Mouse (Mus musculus) embryo, embryonic 10.5 days (tissue): ENCODE measurements at regions not wholly inside any gene's neighbourhood (a gene's known extent, or its start where the extent isn't known, plus 50 kb on each side); places are given as distances from the start of the nearest gene placed in this dataset.
"Not testable (repeated sequence)": the region's sequence is repeated elsewhere in the genome, so short reads cannot be mapped to it uniquely, and the experiment has no call there.

Source experiments
- DNase-seq: peaks from one replicate; pipeline ENCODE4 v3.0.0-alpha.2; 2015; ENCODE audit warnings: low spot score

DNA sequence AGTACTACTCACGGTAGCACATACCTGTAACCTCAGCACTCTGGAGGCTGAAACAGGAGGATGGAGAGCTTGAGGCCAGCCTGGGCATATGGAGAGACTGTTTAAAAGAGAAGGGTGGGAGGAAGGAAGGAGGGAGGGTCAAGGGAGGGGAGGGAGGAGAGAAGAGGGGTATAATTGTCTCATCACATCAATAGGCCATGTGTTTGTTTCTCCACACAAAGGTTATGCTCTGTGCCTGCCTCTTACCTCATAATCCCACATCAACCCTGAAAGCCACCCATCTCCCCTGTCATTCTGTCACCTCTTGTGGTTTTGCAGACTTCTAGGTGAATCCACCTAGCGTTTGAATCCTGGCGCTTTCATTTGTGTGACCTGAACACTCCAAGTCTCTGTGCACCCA is 210.3 kb downstream of the Trim29 start:
- no peak for DNase-seq

DNA sequence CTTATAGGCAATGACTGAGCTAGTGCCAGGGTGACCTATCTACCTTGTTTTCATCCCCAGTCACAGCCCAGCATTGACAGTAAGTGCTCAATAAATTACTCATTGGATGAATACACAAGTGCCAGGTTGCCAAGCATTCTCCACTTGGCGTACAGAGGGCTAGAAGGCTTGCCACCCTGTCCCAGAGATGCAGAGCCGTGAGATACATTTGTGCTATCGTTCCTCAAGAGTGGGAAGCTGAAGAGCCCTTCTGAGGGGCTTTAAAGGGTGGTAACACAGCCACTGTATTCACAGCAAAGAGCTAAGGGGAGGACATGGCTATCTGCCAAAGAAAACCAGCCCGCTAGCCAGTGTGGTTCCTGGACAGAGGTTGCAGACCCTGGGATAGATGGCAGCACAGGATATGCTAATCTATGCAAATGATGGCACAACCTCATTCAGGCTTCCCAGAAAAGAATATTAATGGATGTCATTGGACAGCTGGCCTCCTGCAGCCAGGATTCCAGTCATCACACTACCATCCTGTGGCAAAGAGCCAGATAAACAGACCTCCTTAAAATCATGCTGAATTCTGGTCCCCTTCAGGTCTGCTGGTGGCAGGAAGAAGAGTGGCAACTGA is 214.4 kb downstream of the Trim29 start:
- no peak for DNase-seq

DNA sequence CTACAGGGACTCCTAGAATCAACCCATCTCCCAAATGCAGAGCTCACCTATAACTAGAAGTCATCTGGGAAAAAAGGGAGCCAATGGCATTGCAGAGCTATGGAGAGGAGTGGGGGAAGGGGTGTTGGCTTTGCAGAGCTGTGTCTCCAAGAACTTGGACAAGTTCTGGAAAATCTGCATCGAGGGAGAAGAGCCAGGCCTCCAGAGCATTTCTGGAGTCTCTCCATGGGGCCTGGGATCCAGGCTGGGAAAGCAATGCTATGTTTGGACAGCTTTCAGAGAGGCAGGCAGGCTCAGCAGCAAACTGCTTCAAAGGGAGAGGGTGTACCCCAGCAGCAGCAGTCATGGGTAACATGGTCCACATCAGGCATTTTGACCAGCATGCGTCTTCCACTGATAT is 211.6 kb upstream of the Nectin1 start:
- DNase-seq: no peak

DNA sequence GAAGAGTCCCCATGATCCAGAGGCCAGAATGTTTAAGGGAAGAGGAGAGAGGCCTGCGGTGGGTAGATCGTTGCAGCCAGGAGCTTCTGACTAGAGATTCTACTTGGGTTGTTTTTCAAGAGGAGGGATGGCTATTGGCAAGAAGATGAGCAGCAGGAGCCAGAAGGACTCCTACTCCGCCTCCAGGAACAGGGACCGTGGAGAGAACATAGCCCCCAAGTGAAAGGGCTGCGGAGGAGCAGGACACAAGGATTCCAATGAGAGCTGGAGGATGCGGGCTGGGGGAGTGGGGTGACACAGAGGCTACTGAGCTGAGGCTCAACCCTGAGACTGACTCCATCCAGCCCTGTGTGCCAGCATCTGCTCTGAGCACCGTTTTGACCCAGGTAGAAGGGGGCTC is 207.8 kb upstream of the Nectin1 start:
- DNase-seq: no peak

DNA sequence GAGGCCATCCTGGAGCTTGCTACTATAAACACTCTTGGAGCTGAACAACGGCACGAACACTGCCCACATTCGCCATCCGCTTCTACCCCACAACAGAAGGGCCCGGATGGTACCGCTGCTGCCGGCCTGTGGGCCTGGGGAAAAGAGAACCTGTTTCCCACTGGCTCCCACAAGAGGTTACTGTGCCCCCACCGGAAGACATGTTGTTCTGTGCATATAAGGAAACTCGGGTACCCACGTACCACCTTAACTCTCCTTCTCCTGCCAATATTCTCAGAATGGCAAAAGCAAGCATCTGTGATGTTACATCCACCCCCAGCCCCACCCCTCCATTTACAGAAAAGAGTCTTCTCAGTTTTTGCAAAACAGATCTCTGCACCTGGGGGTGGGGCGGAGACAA is 206.7 kb upstream of the Nectin1 start:
- no peak for DNase-seq

DNA sequence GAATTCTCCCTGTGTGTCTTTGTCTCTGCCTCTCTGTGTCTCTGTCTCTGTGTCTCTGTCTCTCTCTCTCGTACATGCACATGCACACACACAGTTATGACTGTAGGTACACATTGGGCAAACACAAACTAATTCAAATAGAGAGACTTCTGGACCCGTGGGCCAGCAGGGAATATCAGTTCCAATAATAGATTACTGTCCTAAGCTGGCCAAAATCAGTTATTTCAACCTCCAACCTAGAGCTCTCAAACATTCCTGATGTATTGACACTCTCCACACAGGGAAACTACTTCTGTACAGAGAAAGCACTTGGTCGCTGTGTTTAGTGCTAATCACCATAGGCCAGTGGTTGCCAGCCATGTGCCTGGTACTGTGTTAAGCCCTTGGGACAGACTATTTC is 203.7 kb upstream of the Nectin1 start:
- DNase-seq: no peak

DNA sequence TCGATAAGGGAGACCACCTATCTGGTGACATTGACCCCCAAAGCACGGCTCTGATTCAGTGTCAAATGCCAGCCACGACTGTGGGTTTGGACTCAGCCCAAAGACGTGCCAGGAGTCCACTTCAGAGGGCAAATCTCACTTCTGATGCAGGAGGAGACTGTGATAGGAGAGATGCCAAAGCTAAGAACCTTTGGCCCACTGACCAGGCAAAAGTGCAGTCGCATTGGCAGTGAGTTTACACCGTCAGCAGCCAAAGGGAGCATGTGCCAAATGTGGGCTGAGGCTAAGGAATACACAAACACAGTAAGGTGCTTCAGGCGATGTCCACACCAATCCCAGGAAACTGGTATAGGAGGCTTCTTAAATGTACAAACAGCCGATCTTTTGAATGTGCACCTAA is 202.6 kb upstream of the Nectin1 start:
- no peak for DNase-seq

DNA sequence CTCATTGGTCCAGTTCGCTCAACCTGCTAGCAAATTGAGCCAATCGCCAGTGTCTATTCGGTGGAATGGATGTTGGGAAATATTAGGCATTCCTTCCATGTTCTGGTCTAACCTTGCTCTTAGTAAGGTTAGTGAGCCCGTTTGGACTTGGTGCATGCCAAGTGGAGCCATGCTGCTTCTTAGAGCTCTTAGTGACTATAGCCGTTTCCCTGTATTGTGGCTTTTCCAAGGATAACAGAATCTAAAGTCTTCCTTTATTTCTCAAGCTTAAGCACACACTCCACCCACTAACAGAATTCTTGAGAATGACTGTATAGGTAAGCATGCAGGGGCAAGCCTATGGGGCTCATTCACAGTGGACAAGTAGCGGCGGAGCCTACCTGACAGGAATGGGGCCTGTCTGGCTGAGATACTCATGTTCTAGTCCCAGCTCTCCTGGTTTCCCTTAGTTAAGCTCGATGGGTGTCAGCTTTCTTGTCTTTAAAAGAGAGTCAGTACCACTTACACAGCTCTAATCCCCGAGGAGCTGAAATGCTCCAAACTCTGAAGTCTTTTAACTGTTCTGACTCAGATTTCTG is 201.6 kb upstream of the Nectin1 start:
- no peak for DNase-seq

DNA sequence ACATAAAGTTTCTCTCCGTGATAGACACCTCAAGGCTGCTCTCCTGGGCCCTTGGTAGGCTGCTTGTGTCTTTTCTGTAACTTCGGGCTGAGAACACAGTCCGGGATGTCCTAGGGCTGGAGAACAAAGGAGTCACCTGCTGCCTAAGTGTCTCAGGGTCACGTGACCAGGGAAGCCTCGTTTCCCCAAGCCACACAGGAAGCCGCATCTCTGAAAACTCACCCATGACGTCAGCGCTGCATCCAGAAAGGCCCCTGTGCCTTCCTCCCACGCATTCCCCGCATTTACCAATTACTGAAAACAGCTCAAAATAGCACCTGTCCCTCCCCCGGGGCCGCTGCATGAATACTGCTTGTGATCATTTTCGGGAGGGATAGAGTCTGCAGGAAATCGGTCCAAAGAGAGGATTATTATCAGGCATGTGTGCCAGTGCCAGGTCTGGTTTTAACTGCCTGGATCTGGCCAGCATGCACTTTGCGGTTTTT is 198.7 kb upstream of the Nectin1 start:
- DNase-seq: peak; percentile 46

DNA sequence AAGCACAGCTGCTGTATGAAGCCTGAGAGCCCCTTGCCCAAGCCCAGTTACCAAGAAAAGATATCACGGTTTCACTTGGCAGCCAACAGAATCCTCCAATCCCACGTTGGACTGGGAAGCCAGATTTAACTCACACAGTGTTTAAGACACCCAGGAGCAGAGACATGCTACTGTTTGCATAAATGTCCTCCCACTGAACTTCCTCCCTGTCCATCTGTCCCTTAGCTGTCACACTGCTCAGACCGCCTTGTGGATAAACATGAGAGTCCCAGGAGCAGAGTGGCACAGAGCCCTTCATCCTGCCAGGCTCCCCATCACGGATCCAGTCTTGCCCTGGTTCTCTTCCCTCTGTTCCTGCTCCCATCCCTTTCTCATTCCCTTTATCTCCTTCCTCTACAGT is 194.9 kb upstream of the Nectin1 start:
- DNase-seq: no peak

DNA sequence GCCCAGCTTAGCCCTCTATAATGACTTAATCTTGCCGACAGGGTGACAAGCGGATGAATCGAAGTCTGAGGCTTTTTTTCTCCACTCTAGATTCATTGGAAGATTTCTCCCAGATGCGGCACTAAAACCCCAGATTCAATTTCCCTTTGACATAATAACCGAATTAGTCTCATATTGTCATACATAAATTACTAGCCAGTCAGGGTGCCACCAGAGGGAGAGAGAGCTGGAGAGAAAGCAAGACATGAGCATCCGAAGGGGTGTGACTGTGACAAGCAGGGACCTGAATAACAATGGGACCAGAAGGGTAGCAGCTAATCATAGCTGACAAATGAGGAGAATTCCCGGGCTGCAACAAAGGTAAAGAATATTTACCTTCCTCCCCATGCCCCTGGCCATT is 194.5 kb upstream of the Nectin1 start:
- no peak for DNase-seq

DNA sequence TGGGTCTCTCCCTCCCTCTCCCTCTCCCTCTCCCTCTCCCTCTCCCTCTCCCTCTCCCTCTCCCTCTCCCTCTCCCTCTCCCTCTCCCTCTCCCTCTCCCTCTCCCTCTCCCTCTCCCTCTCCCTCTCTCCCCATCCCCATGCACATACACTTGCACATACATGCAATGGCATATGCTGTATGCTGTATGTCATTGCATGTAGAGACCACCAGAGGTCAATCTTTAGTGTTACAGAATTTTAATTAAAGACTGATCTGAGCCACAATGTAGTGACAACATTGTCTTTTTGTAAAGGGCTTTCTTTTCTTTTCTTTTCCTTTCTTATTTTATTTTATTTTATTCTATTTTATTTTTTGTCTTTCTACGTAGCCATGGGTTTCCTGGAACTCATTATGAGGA is 191.0 kb upstream of the Nectin1 start:
- DNase-seq: not testable (repeated sequence)

DNA sequence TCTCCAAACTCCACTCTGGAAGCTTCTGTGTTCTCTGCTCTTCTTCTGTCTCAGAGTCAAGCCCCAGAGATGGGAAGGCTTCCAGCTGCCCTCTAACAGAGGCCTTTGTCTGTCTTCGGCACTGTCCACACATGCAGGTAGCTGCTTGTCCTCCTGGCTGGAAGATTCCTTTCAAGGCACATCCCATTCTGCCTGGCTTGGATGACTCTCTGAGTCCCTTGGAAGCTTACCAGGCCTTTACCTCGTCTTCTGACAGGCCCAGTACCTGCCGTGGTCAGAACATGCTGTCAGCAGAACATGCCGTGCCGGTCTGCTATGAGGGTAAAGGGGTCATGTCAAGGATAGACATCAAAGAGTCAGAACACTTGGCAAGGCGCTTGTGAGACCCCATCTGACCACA is 181.8 kb upstream of the Nectin1 start:
- DNase-seq: no peak

DNA sequence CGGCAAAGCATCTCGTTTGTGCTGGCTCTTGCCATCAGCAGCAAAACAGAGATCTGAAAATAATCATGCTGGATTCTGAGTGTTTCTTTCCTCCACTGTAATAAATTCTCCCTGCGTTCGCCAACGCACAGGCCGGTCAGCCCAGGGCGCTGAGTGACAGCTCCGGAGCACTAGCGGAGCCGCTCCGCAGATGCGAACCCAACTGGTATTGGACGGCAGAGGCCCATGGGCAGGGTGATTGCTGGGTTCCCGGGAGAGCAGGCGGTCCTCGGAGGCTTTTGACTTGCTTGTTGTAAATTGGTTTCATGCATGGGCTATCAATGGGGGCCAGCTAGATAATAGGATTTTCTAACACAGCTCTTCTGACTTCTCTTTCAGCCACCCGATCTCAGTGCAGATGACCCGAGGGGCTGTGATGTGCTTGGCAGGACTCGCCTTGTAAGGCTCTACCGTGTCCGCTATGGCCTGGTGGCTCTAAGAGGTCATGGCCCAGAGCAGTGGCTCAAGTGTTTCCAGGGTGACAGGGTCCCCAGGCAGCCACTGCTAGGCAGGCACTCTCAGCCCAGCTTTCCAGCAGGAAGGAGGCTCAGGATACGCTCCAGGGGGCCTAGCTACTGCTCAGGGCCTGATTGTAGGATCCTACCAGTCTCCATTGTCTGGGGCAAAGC is 179.4 kb upstream of the Nectin1 start:
- peak; percentile 26 for DNase-seq

DNA sequence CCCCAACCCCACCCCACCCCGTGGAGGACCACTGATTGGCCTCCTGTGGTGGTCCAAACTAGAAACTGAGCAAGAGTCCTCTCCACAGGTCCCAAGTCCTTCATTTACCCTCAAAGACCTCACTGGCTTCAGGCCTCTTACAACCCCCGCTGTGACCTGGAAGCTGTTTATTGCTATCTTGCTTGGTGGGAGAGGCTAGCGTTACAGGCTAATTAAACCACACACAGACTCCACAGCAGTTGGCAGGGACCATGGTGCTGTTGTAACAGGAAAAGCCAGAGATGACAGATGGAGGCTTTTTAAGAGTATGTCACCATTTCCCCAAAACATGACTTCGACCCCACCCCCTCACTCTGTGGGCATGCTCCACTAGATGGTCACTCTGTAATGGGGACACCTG is 174.9 kb upstream of the Nectin1 start:
- no peak for DNase-seq

DNA sequence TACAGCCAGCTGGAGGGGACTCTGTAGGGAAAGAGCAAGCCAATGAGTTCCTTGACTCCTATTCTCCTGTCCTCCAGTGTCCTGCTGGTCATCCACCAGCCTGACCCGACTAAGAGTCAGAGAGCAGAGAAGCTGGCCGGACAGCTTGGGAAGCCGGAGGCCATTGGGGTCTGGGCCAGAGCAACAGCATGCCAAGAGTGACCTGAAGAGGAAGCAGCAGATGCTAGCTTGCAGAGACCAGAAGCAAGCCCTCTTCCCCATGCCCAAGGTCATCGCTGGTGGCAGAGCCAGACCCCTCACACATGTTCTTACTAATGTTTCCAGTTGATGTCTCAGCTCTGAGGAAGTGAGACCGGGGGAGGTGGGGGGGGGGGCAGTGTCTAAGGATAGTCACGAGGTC is 172.7 kb upstream of the Nectin1 start:
- DNase-seq: no peak

DNA sequence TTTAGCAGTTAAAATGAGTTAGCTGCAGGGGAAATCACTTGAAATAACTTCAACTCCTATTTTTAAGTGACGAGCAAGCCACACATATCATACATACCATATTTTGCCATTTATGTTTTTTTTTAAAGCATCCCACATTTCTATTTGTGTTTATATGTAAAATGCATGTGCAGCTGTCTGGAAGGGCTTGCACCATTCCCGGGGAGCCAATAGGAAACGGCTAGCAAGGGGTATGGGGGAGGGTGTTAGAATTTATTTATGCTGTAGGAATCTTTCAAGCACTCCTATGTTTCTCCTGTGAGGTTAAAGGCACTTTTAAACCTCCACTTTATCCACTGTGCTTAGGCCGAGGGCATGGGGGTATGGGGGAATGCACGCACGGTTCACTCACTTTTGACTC is 168.1 kb upstream of the Nectin1 start:
- no peak for DNase-seq

DNA sequence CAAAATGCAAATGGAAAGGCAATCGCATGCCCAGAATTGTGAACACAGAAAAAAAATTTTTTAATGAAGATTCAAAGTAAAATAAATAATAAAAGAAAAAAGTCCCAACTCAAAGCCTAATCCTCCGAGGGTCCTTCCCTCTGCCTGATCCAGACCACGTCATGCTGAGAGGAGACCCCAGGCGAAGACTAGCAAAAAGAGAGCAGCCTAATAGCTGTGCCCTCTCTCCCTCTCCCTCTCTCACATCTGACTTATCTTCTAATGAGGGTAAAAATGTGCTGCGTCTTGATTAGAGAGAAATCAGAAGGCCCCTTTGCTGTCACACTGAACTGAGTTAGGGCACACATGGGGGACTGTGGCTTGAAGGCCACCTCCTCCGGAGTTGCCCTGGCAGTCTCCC is 163.1 kb upstream of the Nectin1 start:
- no peak for DNase-seq

DNA sequence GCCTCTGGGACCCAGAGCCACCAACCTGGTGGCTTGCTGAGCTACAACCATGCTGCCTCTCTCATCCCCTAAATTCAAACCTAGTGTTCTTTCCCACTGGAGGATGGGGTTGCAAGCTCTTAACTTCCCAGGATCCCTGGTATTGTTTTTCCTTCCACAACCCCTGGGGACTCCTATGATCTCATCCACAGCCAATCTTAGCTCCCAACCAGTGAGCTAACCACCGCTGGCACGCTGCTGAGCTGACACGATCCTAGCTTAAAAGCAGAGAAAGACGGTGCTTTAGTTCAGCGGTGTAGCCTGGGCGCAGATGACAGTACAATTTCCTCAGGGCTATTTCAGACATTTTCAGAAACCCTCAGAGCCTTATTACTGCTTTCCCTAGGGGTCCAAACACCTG is 158.2 kb upstream of the Nectin1 start:
- no peak for DNase-seq

DNA sequence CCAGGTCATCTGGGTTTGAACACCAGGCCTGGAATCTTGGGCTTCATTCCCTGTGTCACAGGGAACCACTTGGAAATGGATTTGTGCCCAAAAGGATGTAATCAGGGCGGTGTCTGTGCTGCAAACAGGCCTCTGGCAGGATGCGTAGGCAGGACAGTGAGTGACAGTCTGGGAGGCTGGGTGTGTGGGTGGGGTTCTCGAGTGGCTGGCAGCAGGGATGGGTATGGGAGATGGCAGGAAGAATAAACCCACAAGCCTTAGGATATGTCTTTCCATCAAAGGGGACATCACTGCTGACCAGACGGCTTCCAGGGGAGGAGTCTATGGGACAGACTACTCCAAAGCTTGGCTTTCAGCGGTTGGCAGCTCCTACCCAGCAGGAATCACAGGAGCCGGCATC is 150.5 kb upstream of the Nectin1 start:
- DNase-seq: no peak

DNA sequence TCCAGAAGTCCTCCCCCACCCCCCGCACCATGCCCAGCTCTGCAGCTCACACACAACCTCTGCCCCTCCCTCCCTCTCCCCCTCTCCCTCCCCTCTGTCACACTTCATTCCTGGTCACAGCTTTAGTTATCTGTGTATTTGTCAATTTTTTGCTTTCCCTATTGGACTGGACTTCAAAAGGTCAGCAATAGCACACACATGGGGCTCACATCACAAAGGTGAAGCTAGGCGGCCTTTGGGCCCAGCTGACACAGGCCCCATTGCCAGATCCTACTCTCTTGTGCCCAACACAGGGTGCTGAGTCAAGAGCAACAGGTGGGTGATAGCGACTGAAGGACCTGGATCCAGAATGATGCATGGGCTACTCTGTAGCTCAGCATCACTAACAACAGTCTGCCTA is 149.0 kb upstream of the Nectin1 start:
- DNase-seq: no peak

DNA sequence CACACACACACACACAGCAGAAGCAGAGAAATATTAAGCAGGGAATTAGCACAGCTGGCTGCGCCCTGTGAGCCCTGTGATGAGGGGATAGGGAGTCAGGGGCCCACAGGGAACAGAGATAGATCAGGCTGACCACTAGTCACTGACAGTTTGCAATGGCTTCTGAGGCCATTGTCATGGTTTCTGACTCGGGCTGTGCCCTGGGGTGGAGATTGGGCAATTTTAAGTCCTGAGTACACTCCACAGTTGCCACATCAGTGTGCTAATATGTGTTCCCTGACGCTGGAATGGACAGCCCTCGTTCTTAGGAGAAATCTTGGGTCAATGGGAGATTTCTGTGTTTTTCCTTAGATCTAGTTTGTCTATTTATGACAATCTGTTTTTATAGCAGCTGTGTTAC is 148.3 kb upstream of the Nectin1 start:
- no peak for DNase-seq

DNA sequence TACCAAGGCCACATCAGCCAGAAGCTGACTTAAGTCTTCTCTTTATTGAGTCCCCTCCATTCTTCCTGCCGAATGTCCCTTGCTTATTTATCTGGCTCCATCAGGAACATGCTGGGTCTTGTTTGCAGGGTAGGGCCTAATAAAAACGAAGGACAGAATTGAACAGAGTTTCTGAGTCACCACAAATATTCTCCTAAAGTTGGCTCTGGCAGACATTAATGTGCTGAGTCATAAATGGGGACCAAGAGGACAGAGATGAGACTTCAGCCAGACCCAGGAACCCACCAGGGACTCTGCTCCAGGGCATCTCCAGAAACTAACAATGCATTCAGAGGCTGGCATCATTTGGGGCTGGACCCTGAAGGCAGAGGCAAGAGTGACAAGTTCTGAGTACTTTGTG is 143.4 kb upstream of the Nectin1 start:
- DNase-seq: no peak

DNA sequence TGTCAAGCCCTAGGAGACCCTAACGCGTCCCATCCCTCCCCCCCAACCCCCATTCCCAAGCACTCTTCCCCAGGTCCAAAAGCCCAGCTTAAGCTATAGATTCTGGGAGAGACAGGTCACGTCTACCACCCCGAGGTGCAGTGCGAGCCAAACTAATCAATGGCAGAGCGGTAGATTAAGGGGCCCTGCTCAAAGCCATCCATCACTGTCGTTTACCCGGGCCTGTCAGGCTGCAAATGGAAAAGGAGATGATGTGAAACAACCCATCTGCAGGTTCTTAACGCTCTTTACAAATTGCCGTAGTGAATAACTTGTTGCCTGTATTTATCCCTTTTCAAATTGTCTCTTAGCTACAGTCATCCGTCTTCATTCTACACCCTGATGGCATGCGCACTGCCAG is 126.2 kb upstream of the Nectin1 start:
- peak; percentile 35 for DNase-seq
